Mouse (Mus musculus) embryonic facial prominence, embryonic 15.5 days (tissue): Measurements from ENCODE around the gene Hopx. TPM values are rescaled to one million over a fixed set of nuclear protein-coding genes. Genes with fewer than 3 reads are reported as not detected.

ENCODE experiments used
- ATAC-seq: fragments of 200-750 bp; cut with Nextera tagmentation; 2 replicates; pipeline ENCODE4 v1.8.0; 2017; ENCODE audit warnings: low read depth, moderate TSS enrichment; ENCODE audit not compliant: insufficient number of reproducible peaks, low FRiP score, low TSS enrichment
- H3K27ac ChIP-seq: fragments of 300-500 bp; sonication (generic); replicated peaks from 2 replicates; pipeline ENCODE4 v1.5.1; 2015; ENCODE audit warnings: mild to moderate bottlenecking, inconsistent platforms
- H3K27me3 ChIP-seq: fragments of 300-500 bp; sonication (generic); 2 replicates; pipeline ENCODE4 v1.6.1; 2015; ENCODE audit warnings: inconsistent platforms
- H3K36me3 ChIP-seq: fragments of 300-500 bp; sonication (generic); 2 replicates; pipeline ENCODE4 v1.6.1; 2015; ENCODE audit warnings: mild to moderate bottlenecking, inconsistent platforms
- H3K4me1 ChIP-seq: fragments of 300-500 bp; sonication (generic); 2 replicates; pipeline ENCODE4 v1.6.1; 2015; ENCODE audit warnings: inconsistent platforms
- H3K4me2 ChIP-seq: fragments of 300-500 bp; sonication (generic); replicated peaks from 2 replicates; pipeline ENCODE4 v1.6.1; 2015; ENCODE audit warnings: mild to moderate bottlenecking, inconsistent platforms
- H3K4me3 ChIP-seq: fragments of 300-500 bp; sonication (generic); replicated peaks from 2 replicates; pipeline ENCODE4 v1.5.1; 2015; ENCODE audit warnings: mild to moderate bottlenecking, inconsistent platforms
- H3K9ac ChIP-seq: fragments of 300-500 bp; sonication (generic); 2 replicates; pipeline ENCODE4 v1.6.1; 2015; ENCODE audit warnings: inconsistent platforms
- H3K9me3 ChIP-seq: fragments of 300-500 bp; sonication (generic); replicated peaks from 2 replicates; pipeline ENCODE4 v1.6.1; 2016; ENCODE audit warnings: inconsistent platforms
- WGBS: fragments of 180-500 bp; shearing (Covaris S2); methylation state at CpG from one replicate; pipeline ENCODE4 v1.1.7; 2015; 5-methylcytosine and 5-hydroxymethylcytosine counted together
- polyA plus RNA-seq: library from polyadenylated mRNA; unstranded; fragments of >200 nt; fragmentation: Nextera tagmentation; extraction: Ambion mirVana; gene quantifications from 2 replicates; pipeline ENCODE4 v1.2.1, GENCODE M21; 2015

Hopx gene
- polyA plus RNA-seq, 1 experiment from 2014 or later: 3.5 TPM

DNA sequence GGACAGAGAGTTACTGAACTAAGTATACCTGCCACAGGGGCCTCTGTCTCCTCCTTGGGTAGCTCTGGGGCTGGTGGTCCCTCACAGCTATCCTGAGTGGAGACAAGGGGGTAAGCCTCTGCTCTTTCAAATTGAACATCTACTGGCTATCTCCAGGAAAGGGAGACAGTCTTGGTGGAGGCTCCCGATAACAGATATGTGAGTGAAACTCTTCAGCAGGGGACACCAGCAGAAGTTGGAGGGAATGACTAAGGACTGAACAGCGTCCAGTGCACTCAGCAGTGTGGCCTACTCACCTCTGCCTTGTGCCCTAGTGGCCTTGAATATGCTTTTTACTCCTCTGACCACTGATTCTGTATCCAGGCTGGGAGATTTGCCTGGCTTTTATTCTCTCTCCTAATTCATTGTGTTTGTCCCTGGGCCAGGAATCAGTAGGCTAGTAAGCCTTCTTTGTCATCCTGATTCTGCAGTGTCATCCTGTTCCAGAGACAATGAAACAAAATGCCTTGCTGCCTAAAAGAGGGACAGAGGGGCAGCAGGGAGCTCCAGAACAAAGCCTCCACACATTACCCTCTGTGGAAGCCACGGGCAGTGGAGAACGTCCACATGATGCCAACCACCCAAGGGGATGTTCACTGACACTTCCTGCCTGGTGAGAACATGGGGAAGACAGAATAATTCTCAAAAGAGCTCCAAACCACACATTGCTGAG lies 31.7 kb upstream of the Hopx start:
- Histone ChIP-seq H3K9ac (no peak overlapping the region), H3K27ac (no peak overlapping the region), H3K4me2 (no peak overlapping the region), H3K27me3 (no peaks in the 10 kb centered on the region), H3K4me3 (no peak overlapping the region), H3K4me1 (no peaks in the 10 kb centered on the region), H3K9me3 (no peaks in the 10 kb centered on the region), H3K36me3 (no peaks in the 10 kb centered on the region)
- ATAC-seq: no peak
- 54% methylated on average over 4 of the region's 4 CpGs for WGBS

DNA sequence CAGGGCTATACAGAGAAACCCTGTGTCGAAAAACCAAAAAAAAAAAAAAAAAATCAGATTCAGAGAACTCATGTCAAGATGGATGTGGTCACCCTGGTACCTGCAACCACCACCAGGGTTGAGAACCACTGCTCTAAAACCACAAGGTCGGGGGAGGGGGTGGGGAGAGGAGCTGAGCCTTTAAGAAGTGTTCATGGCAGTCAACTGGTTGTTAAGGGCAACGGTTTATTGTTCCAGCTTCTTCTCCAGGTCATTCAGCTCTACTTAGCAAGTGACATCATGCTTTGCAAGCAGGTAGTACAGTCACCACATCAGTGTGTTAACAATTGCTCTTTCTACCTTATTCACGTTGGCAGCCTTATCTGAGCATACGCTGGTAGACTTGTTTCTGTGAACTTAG lies 29.7 kb upstream of the Hopx start:
- Histone ChIP-seq H3K9ac (no peak overlapping the region), H3K4me2 (no peak overlapping the region), H3K9me3 (no peaks in the 10 kb centered on the region), H3K27me3 (no peaks in the 10 kb centered on the region), H3K4me1 (peaks cover 9% of the 10 kb centered on the region; the same call in 1 of the 2 replicates), H3K27ac (no peak overlapping the region), H3K4me3 (no peak overlapping the region), H3K36me3 (no peaks in the 10 kb centered on the region)
- ATAC-seq: no peak
- 73% methylated on average over 5 of the region's 5 CpGs for WGBS

GRCm38 (mm10) chr5:77143076-77143475 lies 28.2 kb upstream of the Hopx start:
- H3K9me3 ChIP-seq: no peaks in the 10 kb centered on the region
- H3K9ac ChIP-seq: no peak overlapping the region
- no peak overlapping the region for H3K4me2 ChIP-seq
- peaks cover 9% of the 10 kb centered on the region; the same call in 1 of the 2 replicates for H3K4me1 ChIP-seq
- no peak for ATAC-seq
- no peak overlapping the region for H3K4me3 ChIP-seq
- H3K36me3 ChIP-seq: no peaks in the 10 kb centered on the region
- no peaks in the 10 kb centered on the region; the same call in 1 of the 2 replicates for H3K27me3 ChIP-seq
- no peak overlapping the region for H3K27ac ChIP-seq
- WGBS: 80% methylated on average over 3 of the region's 3 CpGs

DNA sequence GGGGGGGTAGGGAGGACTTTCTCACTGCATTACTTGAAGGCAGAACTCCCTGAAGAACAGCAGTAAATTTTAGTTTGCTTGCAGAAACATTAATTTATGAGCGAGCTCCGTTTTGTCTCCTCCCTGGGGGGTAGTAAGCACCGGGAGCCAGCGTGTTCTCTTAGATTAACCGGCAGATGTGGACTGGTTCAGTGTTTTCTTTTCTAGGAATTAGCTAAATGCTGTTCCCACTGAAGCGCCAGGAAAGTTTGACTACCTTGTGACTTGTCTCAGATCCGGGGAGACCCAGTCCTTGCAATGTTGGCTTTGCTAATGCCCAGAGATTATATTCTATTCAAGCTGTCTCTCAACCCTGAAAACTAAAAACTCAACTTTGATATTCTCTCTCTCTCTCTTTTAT lies 26.4 kb upstream of the Hopx start:
- 41% methylated on average over 7 of the region's 7 CpGs for WGBS
- no peaks in the 10 kb centered on the region; the same call in 1 of the 2 replicates for H3K27me3 ChIP-seq
- H3K4me2 ChIP-seq: no peak overlapping the region
- peaks cover 9% of the 10 kb centered on the region; the same call in 1 of the 2 replicates for H3K4me1 ChIP-seq
- no peak for ATAC-seq
- no peaks in the 10 kb centered on the region for H3K9me3 ChIP-seq
- no peak overlapping the region for H3K9ac ChIP-seq
- no peak overlapping the region for H3K4me3 ChIP-seq
- no peaks in the 10 kb centered on the region for H3K36me3 ChIP-seq
- no peak overlapping the region for H3K27ac ChIP-seq

DNA sequence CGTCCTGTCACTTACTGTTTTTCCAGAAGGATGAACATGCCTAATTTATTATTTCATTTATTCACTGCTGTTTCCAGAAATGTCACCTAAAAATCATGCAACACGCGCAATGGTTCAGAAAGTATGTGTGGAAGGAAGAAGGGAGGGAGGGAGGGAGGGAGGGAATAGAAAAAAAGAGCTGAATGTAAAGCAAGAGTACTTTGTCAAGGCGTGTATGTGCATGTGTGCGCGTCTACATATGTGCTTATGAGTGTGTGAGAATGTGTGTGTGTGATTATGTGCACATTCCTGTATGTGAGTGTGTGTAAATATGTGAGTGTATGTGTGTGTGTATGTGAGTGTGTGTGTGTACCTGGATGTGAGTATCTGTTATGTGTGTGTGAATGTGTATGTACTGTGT lies 25.9 kb upstream of the Hopx start:
- Histone ChIP-seq H3K27me3 (no peaks in the 10 kb centered on the region; the same call in 1 of the 2 replicates), H3K9me3 (no peaks in the 10 kb centered on the region), H3K4me3 (no peak overlapping the region), H3K4me2 (no peak overlapping the region), H3K4me1 (peaks cover 9% of the 10 kb centered on the region; the same call in 1 of the 2 replicates), H3K27ac (no peak overlapping the region), H3K36me3 (no peaks in the 10 kb centered on the region), H3K9ac (no peak overlapping the region)
- 69% methylated on average over 6 of the region's 6 CpGs for WGBS
- ATAC-seq: no peak

- Histone ChIP-seq H3K36me3 (no peaks in the 10 kb centered on the region), H3K27ac (no peak overlapping the region), H3K27me3 (no peaks in the 10 kb centered on the region; the same call in 1 of the 2 replicates), H3K4me1 (peaks cover 9% of the 10 kb centered on the region; the same call in 1 of the 2 replicates), H3K4me3 (no peak overlapping the region), H3K9ac (no peak overlapping the region), H3K4me2 (peak overlapping the region; percentile 28; the same call in 1 of the 2 replicates), H3K9me3 (no peaks in the 10 kb centered on the region)
- ATAC-seq: no peak
- 41% methylated on average over 6 of the region's 6 CpGs for WGBS
These were observed 25.2 kb upstream of the Hopx start for GRCm38 (mm10) chr5:77140108-77140507.

DNA sequence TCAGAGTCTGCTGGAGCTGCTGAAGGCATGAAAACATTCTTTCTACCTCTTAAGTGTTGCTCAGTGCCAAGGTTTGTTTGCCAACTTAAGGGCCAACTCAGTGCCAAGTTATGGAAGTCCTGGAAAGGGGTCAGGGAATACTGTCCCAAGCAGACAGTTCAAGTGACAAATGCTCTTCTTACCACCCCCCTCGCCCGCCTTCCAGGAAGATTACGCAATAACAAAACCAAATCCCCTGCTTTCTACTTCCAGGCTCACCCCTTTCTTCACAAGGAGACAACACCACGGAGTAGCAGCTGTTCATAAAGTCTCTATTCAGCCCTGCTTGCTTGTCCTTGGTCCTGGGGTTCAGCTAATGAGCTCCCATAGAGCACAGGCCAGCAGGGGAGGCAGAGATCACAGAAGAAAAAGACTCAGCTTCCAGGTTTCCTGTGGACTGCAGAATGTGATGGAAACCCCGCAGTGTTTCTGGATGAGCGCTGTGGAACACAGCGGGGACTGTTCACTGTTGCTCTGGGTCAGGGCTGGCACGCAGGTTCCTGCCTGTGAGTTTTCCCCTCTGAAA lies 22.9 kb upstream of the Hopx start:
- 57% methylated on average over 8 of the region's 8 CpGs for WGBS
- Histone ChIP-seq H3K9me3 (no peaks in the 10 kb centered on the region), H3K9ac (no peak overlapping the region), H3K4me1 (peaks cover 9% of the 10 kb centered on the region; the same call in 1 of the 2 replicates), H3K4me3 (no peak overlapping the region), H3K27me3 (no peaks in the 10 kb centered on the region; the same call in 1 of the 2 replicates), H3K36me3 (no peaks in the 10 kb centered on the region), H3K4me2 (no peak overlapping the region), H3K27ac (0 out of 2 replicates have a peak overlapping the region, but pooled peaks have one; percentile 5)
- no peak for ATAC-seq

GRCm38 (mm10) chr5:77136684-77137224 lies 21.8 kb upstream of the Hopx start:
- peaks cover 9% of the 10 kb centered on the region; the same call in 1 of the 2 replicates for H3K4me1 ChIP-seq

DNA sequence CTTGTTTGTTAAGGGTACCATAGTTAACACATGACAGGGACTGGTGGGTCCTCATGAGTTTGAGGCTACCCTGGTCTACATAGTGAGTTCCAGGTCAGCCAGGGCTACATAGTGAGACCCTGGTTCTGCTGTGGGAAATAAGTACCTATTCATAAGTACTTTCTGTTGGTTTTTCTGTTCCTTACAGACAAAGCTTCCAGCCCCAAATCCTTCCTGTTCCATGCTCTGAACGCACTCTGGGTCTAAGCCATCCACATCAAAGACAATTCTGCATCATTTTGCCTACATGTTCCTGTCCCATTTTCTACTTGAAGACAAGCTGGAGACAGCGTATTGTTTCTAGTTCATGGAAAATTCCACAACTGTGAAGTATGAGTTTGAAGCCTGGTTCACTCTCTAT lies 20.0 kb upstream of the Hopx start:
- Histone ChIP-seq H3K27me3 (no peaks in the 10 kb centered on the region; the same call in 1 of the 2 replicates), H3K4me2 (no peak overlapping the region), H3K36me3 (no peaks in the 10 kb centered on the region), H3K27ac (no peak overlapping the region), H3K9me3 (no peaks in the 10 kb centered on the region), H3K9ac (no peak overlapping the region), H3K4me3 (no peak overlapping the region), H3K4me1 (peaks cover 2% of the 10 kb centered on the region; the same call in 1 of the 2 replicates)
- ATAC-seq: no peak
- 91% methylated on average over 2 of the region's 2 CpGs for WGBS

More at GRCm38 (mm10) chr5:77136684-77137224, 21.8 kb upstream of the Hopx start:
- ATAC-seq: no peak
- Histone ChIP-seq H3K9me3 (no peaks in the 10 kb centered on the region), H3K27ac (peak overlapping the region; percentile 34; the same call in 1 of the 2 replicates), H3K4me3 (no peak overlapping the region), H3K4me2 (no peak overlapping the region), H3K27me3 (no peaks in the 10 kb centered on the region; the same call in 1 of the 2 replicates), H3K9ac (no peak overlapping the region), H3K36me3 (no peaks in the 10 kb centered on the region)
- 58% methylated on average over 4 of the region's 4 CpGs for whole genome bisulfite sequencing

DNA sequence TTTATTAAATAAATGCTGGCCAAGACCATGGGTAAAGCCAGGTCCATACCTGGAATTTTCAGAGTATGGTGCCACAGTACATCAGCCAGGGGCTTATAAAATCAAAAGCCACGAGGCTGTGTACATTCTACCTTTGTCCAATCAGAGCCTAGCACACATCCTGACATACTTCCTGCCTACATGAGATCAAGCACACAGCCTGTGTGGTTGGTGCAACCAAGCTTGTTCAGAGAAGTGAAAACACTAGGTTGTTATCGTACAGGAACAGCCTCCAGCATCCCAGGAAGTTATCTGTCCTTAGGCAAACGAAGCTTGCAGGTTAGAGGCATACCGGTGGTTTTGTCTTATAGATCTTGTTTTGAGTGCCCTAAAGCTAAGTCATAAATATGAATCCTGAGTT lies 19.5 kb upstream of the Hopx start:
- Histone ChIP-seq H3K4me1 (no peaks in the 10 kb centered on the region), H3K27ac (no peak overlapping the region), H3K9ac (no peak overlapping the region), H3K36me3 (no peaks in the 10 kb centered on the region), H3K27me3 (no peaks in the 10 kb centered on the region; the same call in 1 of the 2 replicates), H3K4me2 (no peak overlapping the region), H3K9me3 (no peaks in the 10 kb centered on the region), H3K4me3 (no peak overlapping the region)
- WGBS: 69% methylated on average over 4 of the region's 4 CpGs
- no peak for ATAC-seq

GRCm38 (mm10) chr5:77133960-77134359 lies 19.0 kb upstream of the Hopx start:
- H3K27ac ChIP-seq: no peak overlapping the region
- no peaks in the 10 kb centered on the region for H3K4me1 ChIP-seq
- H3K4me3 ChIP-seq: no peak overlapping the region
- H3K27me3 ChIP-seq: no peaks in the 10 kb centered on the region
- H3K4me2 ChIP-seq: no peak overlapping the region
- H3K36me3 ChIP-seq: no peaks in the 10 kb centered on the region
- WGBS: 67% methylated on average over 5 of the region's 5 CpGs
- H3K9me3 ChIP-seq: no peaks in the 10 kb centered on the region
- ATAC-seq: no peak
- H3K9ac ChIP-seq: no peak overlapping the region
